Comparison of ENCODE assay signal across 8 mouse cellular contexts in the genomic region with DNA sequence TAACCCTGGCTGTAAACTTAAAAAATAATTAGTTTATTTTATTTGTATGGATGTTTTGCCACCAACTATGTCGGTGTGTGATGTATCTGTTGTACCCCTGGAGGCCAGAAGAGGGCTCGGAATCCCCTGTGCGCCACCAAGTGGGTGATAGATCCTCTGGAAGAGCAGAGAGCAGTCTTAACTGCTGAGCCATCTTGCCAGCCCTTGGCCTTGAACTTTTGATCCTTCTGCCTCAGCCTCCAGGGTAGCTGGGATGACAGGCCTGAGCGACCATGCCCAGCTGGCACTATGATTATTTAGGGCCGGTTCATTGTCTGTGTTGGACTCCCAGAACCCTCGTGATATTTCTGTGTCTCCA. TPM values are rescaled to one million over a fixed set of nuclear protein-coding genes. Genes with fewer than 3 reads are reported as not detected.
DNase-seq lines count a peak whose midpoint lies in the region; ATAC-seq and TF ChIP-seq lines count a peak whose summit lies in the region.

No protein-coding gene starts in this region.

- WGBS in forebrain, embryonic 11.5 days = 21% methylated on average over 6 of the region's 6 CpGs
- WGBS in hindbrain, embryonic 10.5 days = 24% methylated on average over 6 of the region's 6 CpGs
- 25% methylated on average over 6 of the region's 6 CpGs for WGBS in limb, embryonic 14.5 days
- 21% methylated on average over 6 of the region's 6 CpGs for WGBS in midbrain, embryonic 14.5 days
- 18% methylated on average over 6 of the region's 6 CpGs for WGBS in stomach, postnatal 0 days

- H3K4me3 ChIP-seq in left cerebral cortex, adult 2 months = peak overlapping the region; percentile 48
- H3K4me3 ChIP-seq in forebrain, embryonic 11.5 days (ENCODE audit: low read depth, low read length) = peak overlapping the region; percentile 40; the same call in 1 of the 2 replicates
- peak overlapping the region; percentile 62 for H3K4me3 ChIP-seq in hindbrain, embryonic 10.5 days
- H3K4me3 ChIP-seq in limb, embryonic 14.5 days (replicated peaks; ENCODE audit: low read length) = peak overlapping the region; percentile 53
- peak overlapping the region; percentile 46; the same call in 1 of the 2 replicates for H3K4me3 ChIP-seq in midbrain, embryonic 14.5 days (replicated peaks; ENCODE audit: low read depth, low read length)
- peak overlapping the region; percentile 49 for H3K4me3 ChIP-seq in stomach, postnatal 0 days (ENCODE audit: low read depth, low read length)

- TF ChIP-seq CTCF in left cerebral cortex, adult 2 months (IDR thresholded peaks at IDR 0.05) = peak; percentile 68
- peak; percentile 86 for TF ChIP-seq CTCF in stomach, postnatal 0 days (IDR thresholded peaks at IDR 0.05; ENCODE audit: low read depth)

- no peak for TF ChIP-seq POLR2A in limb, embryonic 14.5 days (IDR thresholded peaks at IDR 0.05; ENCODE audit: borderline replicate concordance, extremely low read depth, insufficient read depth, insufficient read length)

- no peaks in the 10 kb centered on the region for H3K9me3 ChIP-seq in forebrain, embryonic 11.5 days (ENCODE audit: control insufficient read depth, low read length)
- no peaks in the 10 kb centered on the region for H3K9me3 ChIP-seq in hindbrain, embryonic 10.5 days
- no peaks in the 10 kb centered on the region for H3K9me3 ChIP-seq in limb, embryonic 14.5 days (ENCODE audit: control insufficient read depth, low read length)
- H3K9me3 ChIP-seq in midbrain, embryonic 14.5 days (ENCODE audit: control insufficient read depth, low read length) = no peaks in the 10 kb centered on the region
- H3K9me3 ChIP-seq in stomach, postnatal 0 days (ENCODE audit: control insufficient read depth, low read length) = no peaks in the 10 kb centered on the region

- ATAC-seq in forebrain, embryonic 11.5 days (replicated peaks; ENCODE audit: low FRiP score) = peak; percentile 37
- ATAC-seq in limb, embryonic 14.5 days (ENCODE audit: low FRiP score, low read depth) = peak; percentile 5; the same call in 1 of the 2 replicates
- peak; percentile 23; the same call in 1 of the 2 replicates for ATAC-seq in midbrain, embryonic 14.5 days (ENCODE audit: low FRiP score, low TSS enrichment)
- peak; percentile 74 for ATAC-seq in stomach, postnatal 0 days (ENCODE audit: low FRiP score, low TSS enrichment)

- H3K4me1 ChIP-seq in forebrain, embryonic 11.5 days (replicated peaks; ENCODE audit: control insufficient read depth, insufficient read depth, low read length) = no peaks in the 10 kb centered on the region; the same call in 1 of the 2 replicates
- H3K4me1 ChIP-seq in hindbrain, embryonic 10.5 days (replicated peaks) = peaks cover 19% of the 10 kb centered on the region
- no peaks in the 10 kb centered on the region; the same call in 1 of the 2 replicates for H3K4me1 ChIP-seq in limb, embryonic 14.5 days (ENCODE audit: control insufficient read depth, insufficient read depth, low read length)
- H3K4me1 ChIP-seq in midbrain, embryonic 14.5 days (ENCODE audit: control insufficient read depth, insufficient read depth, low read length) = no peaks in the 10 kb centered on the region
- peaks cover 5% of the 10 kb centered on the region for H3K4me1 ChIP-seq in stomach, postnatal 0 days (replicated peaks; ENCODE audit: control insufficient read depth, insufficient read depth)

- peak overlapping the region; percentile 55 for H3K4me2 ChIP-seq in forebrain, embryonic 11.5 days (ENCODE audit: low read depth, low read length, severe bottlenecking)
- H3K4me2 ChIP-seq in limb, embryonic 14.5 days (replicated peaks; ENCODE audit: low read depth, low read length, severe bottlenecking) = peak overlapping the region; percentile 57
- peak overlapping the region; percentile 65 for H3K4me2 ChIP-seq in midbrain, embryonic 14.5 days (ENCODE audit: low read length)
- H3K4me2 ChIP-seq in stomach, postnatal 0 days (replicated peaks; ENCODE audit: low read depth) = peak overlapping the region; percentile 59

- intact Hi-C loops in left cerebral cortex, adult 2 months (cut with DNase I) = loop anchor here (5.0 kb wide), 1 partner anchor 61 kb away; the partner anchor contains the start of genes Blvrb and Sptbn4
- intact Hi-C loops in left cerebral cortex, postnatal 36 days (cut with DNase I) = loop anchor here (1.0 kb wide), 1 partner anchor 35 kb away; the partner anchor contains the start of gene Sertad3

- H3K27me3 ChIP-seq in forebrain, embryonic 11.5 days (ENCODE audit: control insufficient read depth, insufficient read depth, low read length) = no peaks in the 10 kb centered on the region
- no peaks in the 10 kb centered on the region for H3K27me3 ChIP-seq in hindbrain, embryonic 10.5 days (ENCODE audit: insufficient read depth, poor library complexity, severe bottlenecking)
- no peaks in the 10 kb centered on the region for H3K27me3 ChIP-seq in limb, embryonic 14.5 days (ENCODE audit: control insufficient read depth, insufficient read depth, low read length)
- H3K27me3 ChIP-seq in midbrain, embryonic 14.5 days (ENCODE audit: control insufficient read depth, insufficient read depth, low read length) = no peaks in the 10 kb centered on the region
- H3K27me3 ChIP-seq in stomach, postnatal 0 days (ENCODE audit: control insufficient read depth, insufficient read depth, low read length) = no peaks in the 10 kb centered on the region

- no peak for DNase-seq in left cerebral cortex, adult 2 months (ENCODE audit: extremely low spot score in 1 of 2, low spot score in 2 of 2)
- no peak for DNase-seq in left cerebral cortex, postnatal 36 days (ENCODE audit: low spot score in 2 of 2)
- peak; percentile 73 for DNase-seq in c-Kit-positive CD71-positive TER-119-negative erythroid progenitor cells, embryonic 14.5 days (ENCODE audit: low read depth)
- peak; percentile 68 for DNase-seq in forebrain, embryonic 11.5 days (ENCODE audit: low spot score)
- peak; percentile 56 for DNase-seq in hindbrain, embryonic 10.5 days (ENCODE audit: low spot score)
- DNase-seq in limb, embryonic 14.5 days (ENCODE audit: low spot score) = peak; percentile 73
- DNase-seq in midbrain, embryonic 14.5 days = peak; percentile 75
- peak; percentile 60 for DNase-seq in stomach, postnatal 0 days (ENCODE audit: low spot score)

- no peaks in the 10 kb centered on the region for H3K36me3 ChIP-seq in forebrain, embryonic 11.5 days (ENCODE audit: control insufficient read depth, insufficient read depth, low read length)
- H3K36me3 ChIP-seq in hindbrain, embryonic 10.5 days = no peaks in the 10 kb centered on the region
- no peaks in the 10 kb centered on the region for H3K36me3 ChIP-seq in limb, embryonic 14.5 days (ENCODE audit: control insufficient read depth, insufficient read depth, low read length)
- H3K36me3 ChIP-seq in midbrain, embryonic 14.5 days (ENCODE audit: control insufficient read depth, insufficient read depth, low read length) = no peaks in the 10 kb centered on the region
- H3K36me3 ChIP-seq in stomach, postnatal 0 days (ENCODE audit: control insufficient read depth, insufficient read depth, low read length) = no peaks in the 10 kb centered on the region

- no peak for TF ChIP-seq EP300 in stomach, postnatal 0 days (optimal IDR thresholded peaks at IDR 0.05)

- no peak overlapping the region for H3K9ac ChIP-seq in forebrain, embryonic 11.5 days (ENCODE audit: low read length)
- H3K9ac ChIP-seq in limb, embryonic 14.5 days (ENCODE audit: low read depth, low read length, severe bottlenecking) = no peak overlapping the region
- no peak overlapping the region for H3K9ac ChIP-seq in midbrain, embryonic 14.5 days (replicated peaks; ENCODE audit: low read length)
- no peak overlapping the region for H3K9ac ChIP-seq in stomach, postnatal 0 days (ENCODE audit: low read length)

- peak overlapping the region; percentile 41 for H3K27ac ChIP-seq in left cerebral cortex, adult 2 months
- no peak overlapping the region for H3K27ac ChIP-seq in forebrain, embryonic 11.5 days (ENCODE audit: low read depth, low read length)
- peak overlapping the region; percentile 97; the same call in 1 of the 2 replicates for H3K27ac ChIP-seq in hindbrain, embryonic 10.5 days
- peak overlapping the region; percentile 59 for H3K27ac ChIP-seq in limb, embryonic 14.5 days (replicated peaks; ENCODE audit: low read depth, low read length)
- H3K27ac ChIP-seq in midbrain, embryonic 14.5 days (replicated peaks; ENCODE audit: low read depth, low read length) = peak overlapping the region; percentile 9; the same call in 1 of the 2 replicates
- peak overlapping the region; percentile 91 for H3K27ac ChIP-seq in stomach, postnatal 0 days (replicated peaks)

RNA-seq across cellular contexts. Expression of gene Prx, which starts 9.5 kb away (rescaled TPM):
- total RNA-seq in left cerebral cortex, adult 2 months (2021) = under 1 TPM; 0.47 to 0.50 TPM
- under 1 TPM; 0.25 to 0.48 TPM for total RNA-seq in left cerebral cortex, postnatal 36 days (2021)
- 1.2 and 1.3 TPM in 2 replicates for polyA plus RNA-seq in forebrain, embryonic 11.5 days (2014; fragmentation: Nextera tagmentation; extraction: Ambion mirVana)
- 2.5 and 3.4 TPM in 2 replicates for polyA plus RNA-seq in hindbrain, embryonic 10.5 days (2016; fragmentation: Nextera tagmentation; extraction: Ambion mirVana)
- 6.3 and 6.6 TPM in 2 replicates for polyA plus RNA-seq in limb, embryonic 14.5 days (2012; rRNA removed)
- polyA plus RNA-seq in limb, embryonic 14.5 days (2014; fragmentation: Nextera tagmentation; extraction: Ambion mirVana) = 2.1 and 2.5 TPM in 2 replicates
- polyA plus RNA-seq in midbrain, embryonic 14.5 days (2014; fragmentation: Nextera tagmentation; extraction: Ambion mirVana) = 0.77 and 0.97 TPM in 2 replicates
- polyA plus RNA-seq in stomach, postnatal 0 days (2015; fragmentation: Nextera tagmentation; extraction: Ambion mirVana) = 2.1 and 2.2 TPM in 2 replicates

RNA-seq across cellular contexts. Expression of gene Hipk4, which starts 14.4 kb away (rescaled TPM):
- total RNA-seq in left cerebral cortex, adult 2 months (2021) = under 1 TPM in 1 of 2 experiments, not detected in 1; 0.16 TPM
- total RNA-seq in left cerebral cortex, postnatal 36 days (2021) = under 1 TPM in 1 of 2 experiments, not detected in 1; 0.22 TPM
- polyA plus RNA-seq in forebrain, embryonic 11.5 days (2014; fragmentation: Nextera tagmentation; extraction: Ambion mirVana) = 0.52 and 0.93 TPM in 2 replicates
- polyA plus RNA-seq in hindbrain, embryonic 10.5 days (2016; fragmentation: Nextera tagmentation; extraction: Ambion mirVana) = 0.57 and 0.94 TPM in 2 replicates
- 4.3 and 5.4 TPM in 2 replicates for polyA plus RNA-seq in limb, embryonic 14.5 days (2012; rRNA removed)
- polyA plus RNA-seq in limb, embryonic 14.5 days (2014; fragmentation: Nextera tagmentation; extraction: Ambion mirVana) = 0.95 and 1.2 TPM in 2 replicates
- polyA plus RNA-seq in midbrain, embryonic 14.5 days (2014; fragmentation: Nextera tagmentation; extraction: Ambion mirVana) = 0.43 and 0.78 TPM in 2 replicates
- 0.23 and 0.39 TPM in 2 replicates for polyA plus RNA-seq in stomach, postnatal 0 days (2015; fragmentation: Nextera tagmentation; extraction: Ambion mirVana)

RNA-seq across cellular contexts. Expression of gene Sertad1, which starts 21.9 kb away (rescaled TPM):
- total RNA-seq in left cerebral cortex, adult 2 months (2021) = 10 to 100 TPM; 18.8 to 21.7 TPM
- total RNA-seq in left cerebral cortex, postnatal 36 days (2021) = 10 to 100 TPM; 17.2 to 20.0 TPM
- polyA plus RNA-seq in forebrain, embryonic 11.5 days (2014; fragmentation: Nextera tagmentation; extraction: Ambion mirVana) = 16.3 and 18.2 TPM in 2 replicates
- polyA plus RNA-seq in hindbrain, embryonic 10.5 days (2016; fragmentation: Nextera tagmentation; extraction: Ambion mirVana) = 21.5 and 23.6 TPM in 2 replicates
- polyA plus RNA-seq in limb, embryonic 14.5 days (2012; rRNA removed) = 23.3 and 28.0 TPM in 2 replicates
- polyA plus RNA-seq in limb, embryonic 14.5 days (2014; fragmentation: Nextera tagmentation; extraction: Ambion mirVana) = 34.2 and 39.4 TPM in 2 replicates
- 6.0 and 7.5 TPM in 2 replicates for polyA plus RNA-seq in midbrain, embryonic 14.5 days (2014; fragmentation: Nextera tagmentation; extraction: Ambion mirVana)
- polyA plus RNA-seq in stomach, postnatal 0 days (2015; fragmentation: Nextera tagmentation; extraction: Ambion mirVana) = 50.0 and 53.0 TPM in 2 replicates

RNA-seq across cellular contexts. Expression of gene Sertad3, which starts 35.1 kb away (rescaled TPM):
- total RNA-seq in left cerebral cortex, adult 2 months (2021) = 1 to 10 TPM; 3.3 TPM
- total RNA-seq in left cerebral cortex, postnatal 36 days (2021) = 1 to 10 TPM; 2.7 to 2.8 TPM
- 23.0 and 23.4 TPM in 2 replicates for polyA plus RNA-seq in forebrain, embryonic 11.5 days (2014; fragmentation: Nextera tagmentation; extraction: Ambion mirVana)
- polyA plus RNA-seq in hindbrain, embryonic 10.5 days (2016; fragmentation: Nextera tagmentation; extraction: Ambion mirVana) = 23.0 and 24.2 TPM in 2 replicates
- polyA plus RNA-seq in limb, embryonic 14.5 days (2012; rRNA removed) = 31.3 and 32.1 TPM in 2 replicates
- polyA plus RNA-seq in limb, embryonic 14.5 days (2014; fragmentation: Nextera tagmentation; extraction: Ambion mirVana) = 31.5 and 32.4 TPM in 2 replicates
- 6.6 and 9.8 TPM in 2 replicates for polyA plus RNA-seq in midbrain, embryonic 14.5 days (2014; fragmentation: Nextera tagmentation; extraction: Ambion mirVana)
- 23.9 and 25.2 TPM in 2 replicates for polyA plus RNA-seq in stomach, postnatal 0 days (2015; fragmentation: Nextera tagmentation; extraction: Ambion mirVana)

RNA-seq across cellular contexts. Expression of gene Pld3, which starts 44.4 kb away (rescaled TPM):
- 100 to 1,000 TPM; 746 to 788 TPM for total RNA-seq in left cerebral cortex, adult 2 months (2021)
- 100 to 1,000 TPM; 818 to 936 TPM for total RNA-seq in left cerebral cortex, postnatal 36 days (2021)
- 52.1 and 56.4 TPM in 2 replicates for polyA plus RNA-seq in forebrain, embryonic 11.5 days (2014; fragmentation: Nextera tagmentation; extraction: Ambion mirVana)
- polyA plus RNA-seq in hindbrain, embryonic 10.5 days (2016; fragmentation: Nextera tagmentation; extraction: Ambion mirVana) = 55.7 and 73.2 TPM in 2 replicates
- polyA plus RNA-seq in limb, embryonic 14.5 days (2012; rRNA removed) = 147 and 193 TPM in 2 replicates
- polyA plus RNA-seq in limb, embryonic 14.5 days (2014; fragmentation: Nextera tagmentation; extraction: Ambion mirVana) = 110 and 114 TPM in 2 replicates
- 114 and 134 TPM in 2 replicates for polyA plus RNA-seq in midbrain, embryonic 14.5 days (2014; fragmentation: Nextera tagmentation; extraction: Ambion mirVana)
- polyA plus RNA-seq in stomach, postnatal 0 days (2015; fragmentation: Nextera tagmentation; extraction: Ambion mirVana) = 117 and 128 TPM in 2 replicates

Comparison
In these comparisons a context has a peak if more than half of its experiments do, and no peak if none do; other contexts are left out.
1. DNase-seq: peak in c-Kit-positive CD71-positive TER-119-negative erythroid progenitor cells, embryonic 14.5 days (single experiment), forebrain, embryonic 11.5 days (single experiment), hindbrain, embryonic 10.5 days (single experiment), limb, embryonic 14.5 days (single experiment), midbrain, embryonic 14.5 days (single experiment) and stomach, postnatal 0 days (single experiment); none in left cerebral cortex, adult 2 months (0 of 2) and left cerebral cortex, postnatal 36 days (0 of 2).
2. ATAC-seq: peak in every context shown above with its lines; median percentile 74 in stomach, postnatal 0 days; 37 in forebrain, embryonic 11.5 days; 23 in midbrain, embryonic 14.5 days; 5 in limb, embryonic 14.5 days.
3. Peak in every context shown above with its lines, with median percentiles within 50 percentile points of each other: H3K4me3 ChIP-seq and H3K4me2 ChIP-seq.